Mouse (Mus musculus) hindbrain, embryonic 14.5 days (tissue): ENCODE measurements around the gene 6430548M08Rik. TPM values are rescaled to one million over a fixed set of nuclear protein-coding genes. Genes with fewer than 3 reads are reported as not detected.

Source experiments
- ATAC-seq: fragments of 200-750 bp; cut with Nextera tagmentation; 2 replicates; pipeline ENCODE4 v1.8.0; 2017; ENCODE audit warnings: moderate number of reproducible peaks, mild to moderate bottlenecking, moderate TSS enrichment, moderate library complexity; ENCODE audit not compliant: low FRiP score
- DNase-seq: peaks from one replicate; pipeline ENCODE4 v3.0.0-alpha.2; 2015; ENCODE audit warnings: low spot score
- H3K27ac ChIP-seq: fragments of 300-500 bp; sonication (generic); 2 replicates; pipeline ENCODE4 v1.5.1; 2014; ENCODE audit warnings: mild to moderate bottlenecking, moderate library complexity
- H3K27me3 ChIP-seq: fragments of 300-500 bp; sonication (generic); 2 replicates; pipeline ENCODE4 v1.6.1; 2014; ENCODE audit warnings: mild to moderate bottlenecking, low read length, mixed read lengths; ENCODE audit not compliant: control insufficient read depth, insufficient read depth
- H3K36me3 ChIP-seq: fragments of 300-500 bp; sonication (generic); replicated peaks from 2 replicates; pipeline ENCODE4 v1.6.1; 2014; ENCODE audit not compliant: control insufficient read depth, insufficient read depth
- H3K4me1 ChIP-seq: fragments of 300-500 bp; sonication (generic); replicated peaks from 2 replicates; pipeline ENCODE4 v1.6.1; 2014; ENCODE audit warnings: antibody characterized with exemption, low read length, mixed read lengths; ENCODE audit not compliant: control insufficient read depth, insufficient read depth
- H3K4me2 ChIP-seq: fragments of 300-500 bp; sonication (generic); replicated peaks from 2 replicates; pipeline ENCODE4 v1.6.1; 2014; ENCODE audit warnings: mild to moderate bottlenecking, moderate library complexity
- H3K4me3 ChIP-seq: fragments of 300-500 bp; sonication (generic); replicated peaks from 2 replicates; pipeline ENCODE4 v1.5.1; 2014; ENCODE audit warnings: mild to moderate bottlenecking, low read length
- H3K9ac ChIP-seq: fragments of 300-500 bp; sonication (generic); 2 replicates; pipeline ENCODE4 v1.6.1; 2014
- H3K9me3 ChIP-seq: fragments of 300-500 bp; sonication (generic); 2 replicates; pipeline ENCODE4 v1.6.1; 2016; ENCODE audit warnings: low read length; ENCODE audit not compliant: control insufficient read depth
- WGBS: fragments of 180-500 bp; shearing (Covaris S2); extraction: QIAGEN DNeasy Blood & Tissue Kit; methylation state at CpG from one replicate; pipeline ENCODE4 v1.1.7; 2014; 5-methylcytosine and 5-hydroxymethylcytosine counted together
- polyA plus RNA-seq: library from polyadenylated mRNA; unstranded; fragments of >200 nt; fragmentation: Nextera tagmentation; extraction: Ambion mirVana; gene quantifications from 2 replicates; pipeline ENCODE4 v1.2.1, GENCODE M21; 2014

6430548M08Rik gene
- polyA plus RNA-seq, 1 experiment from 2014 or later, result 40.1 TPM

GRCm38 (mm10) chr8:120101068-120101972 lies 12.6 kb upstream of the 6430548M08Rik start, which contains the start of gene Zdhhc7:
Gene Zdhhc7 (minus strand): TSS chr8:120101482.
- Histone ChIP-seq H3K4me3 (peak within 1 kb of the TSS; percentile 96), H3K36me3 (0 out of 2 replicates have a peak, but pooled peaks cover 10% of the 10 kb centered on the region), H3K27me3 (no peaks in the 10 kb centered on the region), H3K27ac (peak within 1 kb of the TSS; percentile 91), H3K4me1 (peaks cover 26% of the 10 kb centered on the region), H3K9ac (peak within 1 kb of the TSS; percentile 92), H3K4me2 (peak within 1 kb of the TSS; percentile 96), H3K9me3 (no peaks in the 10 kb centered on the region)
- WGBS, result under 1% methylated on average over 85 of the region's 88 CpGs
- DNase-seq (peak; percentile 79), ATAC-seq (peak; percentile 79)

- Histone ChIP-seq H3K9ac (no peak overlapping the region), H3K9me3 (no peaks in the 10 kb centered on the region), H3K27ac (peak overlapping the region; percentile 43; the same call in 1 of the 2 replicates), H3K4me3 (no peak overlapping the region), H3K36me3 (0 out of 2 replicates have a peak, but pooled peaks cover 7% of the 10 kb centered on the region), H3K27me3 (no peaks in the 10 kb centered on the region), H3K4me2 (no peak overlapping the region), H3K4me1 (peaks cover 26% of the 10 kb centered on the region)
- 89% methylated on average over 9 of the region's 9 CpGs for WGBS
- DNase-seq (no peak), ATAC-seq (no peak)
Measured at GRCm38 (mm10) chr8:120103916-120104315, 10.0 kb upstream of the 6430548M08Rik start.

GRCm38 (mm10) chr8:120104721-120105272 lies 9.2 kb upstream of the 6430548M08Rik start:
- Histone ChIP-seq H3K9me3 (no peaks in the 10 kb centered on the region), H3K27ac (no peak overlapping the region), H3K9ac (no peak overlapping the region), H3K36me3 (0 out of 2 replicates have a peak, but pooled peaks cover 7% of the 10 kb centered on the region), H3K4me2 (no peak overlapping the region), H3K27me3 (no peaks in the 10 kb centered on the region), H3K4me1 (peaks cover 21% of the 10 kb centered on the region), H3K4me3 (no peak overlapping the region)
- no peak for DNase-seq
- no peak for ATAC-seq
- WGBS, result 67% methylated on average over 9 of the region's 9 CpGs

GRCm38 (mm10) chr8:120109149-120109548 lies 4.8 kb upstream of the 6430548M08Rik start:
- 77% methylated on average over 3 of the region's 3 CpGs for WGBS
- no peaks in the 10 kb centered on the region for H3K27me3 ChIP-seq
- 0 out of 2 replicates have a peak, but pooled peaks cover 7% of the 10 kb centered on the region for H3K36me3 ChIP-seq
- H3K9ac ChIP-seq, result no peak overlapping the region
- H3K27ac ChIP-seq, result no peak overlapping the region
- ATAC-seq (no peak), DNase-seq (no peak)
- no peaks in the 10 kb centered on the region for H3K9me3 ChIP-seq
- no peak overlapping the region for H3K4me2 ChIP-seq
- peaks cover 7% of the 10 kb centered on the region for H3K4me1 ChIP-seq
- H3K4me3 ChIP-seq, result no peak overlapping the region

- 83% methylated on average over 4 of the region's 4 CpGs for WGBS
- H3K4me2 ChIP-seq, result no peak overlapping the region
- DNase-seq, result no peak
- H3K9me3 ChIP-seq, result no peaks in the 10 kb centered on the region
- 0 out of 2 replicates have a peak, but pooled peaks cover 3% of the 10 kb centered on the region for H3K36me3 ChIP-seq
- peaks cover 13% of the 10 kb centered on the region for H3K4me1 ChIP-seq
- peaks cover 7% of the 10 kb centered on the region for H3K27me3 ChIP-seq
- no peak overlapping the region for H3K27ac ChIP-seq
- H3K4me3 ChIP-seq, result no peak overlapping the region
- ATAC-seq, result no peak
- no peak overlapping the region for H3K9ac ChIP-seq
Measured at GRCm38 (mm10) chr8:120110966-120111365, 3.0 kb upstream of the 6430548M08Rik start.

GRCm38 (mm10) chr8:120111382-120111781 lies 2.6 kb upstream of the 6430548M08Rik start:
- H3K27me3 ChIP-seq, result peaks cover 10% of the 10 kb centered on the region
- H3K9ac ChIP-seq, result no peak overlapping the region
- H3K36me3 ChIP-seq, result 0 out of 2 replicates have a peak, but pooled peaks cover under 1% of the 10 kb centered on the region
- no peak overlapping the region for H3K4me2 ChIP-seq
- DNase-seq (no peak), ATAC-seq (no peak)
- H3K27ac ChIP-seq, result no peak overlapping the region
- peaks cover 13% of the 10 kb centered on the region for H3K4me1 ChIP-seq
- H3K4me3 ChIP-seq, result no peak overlapping the region
- no peaks in the 10 kb centered on the region for H3K9me3 ChIP-seq
- WGBS, result 77% methylated on average over 3 of the region's 4 CpGs

GRCm38 (mm10) chr8:120112535-120112934 lies 1.4 kb upstream of the 6430548M08Rik start:
- Histone ChIP-seq H3K4me3 (no peak overlapping the region), H3K9ac (no peak overlapping the region), H3K36me3 (no peaks in the 10 kb centered on the region), H3K27ac (no peak overlapping the region), H3K9me3 (no peaks in the 10 kb centered on the region), H3K27me3 (peaks cover 10% of the 10 kb centered on the region), H3K4me1 (peaks cover 13% of the 10 kb centered on the region), H3K4me2 (peak overlapping the region; percentile 80; the same call in 1 of the 2 replicates)
- 88% methylated on average over 5 of the region's 5 CpGs for WGBS
- ATAC-seq (no peak), DNase-seq (no peak)

GRCm38 (mm10) chr8:120113306-120113705 lies 646 bp upstream of the 6430548M08Rik start:
- peak overlapping the region; percentile 80 for H3K4me2 ChIP-seq
- peak overlapping the region; percentile 80 for H3K4me3 ChIP-seq
- no peaks in the 10 kb centered on the region for H3K9me3 ChIP-seq
- WGBS, result 4% methylated on average over 10 of the region's 10 CpGs
- DNase-seq (no peak), ATAC-seq (no peak)
- H3K36me3 ChIP-seq, result no peaks in the 10 kb centered on the region
- H3K27me3 ChIP-seq, result peaks cover 10% of the 10 kb centered on the region
- peak overlapping the region; percentile 70 for H3K9ac ChIP-seq
- H3K4me1 ChIP-seq, result peaks cover 13% of the 10 kb centered on the region
- H3K27ac ChIP-seq, result peak overlapping the region; percentile 90

- Histone ChIP-seq H3K27ac (peak overlapping the region; percentile 73; the same call in 1 of the 2 replicates), H3K27me3 (peaks cover 10% of the 10 kb centered on the region), H3K4me1 (peaks cover 13% of the 10 kb centered on the region), H3K36me3 (no peaks in the 10 kb centered on the region), H3K9ac (peak overlapping the region; percentile 86), H3K4me2 (peak overlapping the region; percentile 80), H3K4me3 (peak overlapping the region; percentile 80), H3K9me3 (no peaks in the 10 kb centered on the region)
- 2% methylated on average over 43 of the region's 46 CpGs for WGBS
- DNase-seq, result no peak
- ATAC-seq, result peak; percentile 54
Measured at GRCm38 (mm10) chr8:120114315-120114841, 426 bp downstream of the 6430548M08Rik start.
